Mouse (Mus musculus): ENCODE data around the gene Etfdh.

DNA sequence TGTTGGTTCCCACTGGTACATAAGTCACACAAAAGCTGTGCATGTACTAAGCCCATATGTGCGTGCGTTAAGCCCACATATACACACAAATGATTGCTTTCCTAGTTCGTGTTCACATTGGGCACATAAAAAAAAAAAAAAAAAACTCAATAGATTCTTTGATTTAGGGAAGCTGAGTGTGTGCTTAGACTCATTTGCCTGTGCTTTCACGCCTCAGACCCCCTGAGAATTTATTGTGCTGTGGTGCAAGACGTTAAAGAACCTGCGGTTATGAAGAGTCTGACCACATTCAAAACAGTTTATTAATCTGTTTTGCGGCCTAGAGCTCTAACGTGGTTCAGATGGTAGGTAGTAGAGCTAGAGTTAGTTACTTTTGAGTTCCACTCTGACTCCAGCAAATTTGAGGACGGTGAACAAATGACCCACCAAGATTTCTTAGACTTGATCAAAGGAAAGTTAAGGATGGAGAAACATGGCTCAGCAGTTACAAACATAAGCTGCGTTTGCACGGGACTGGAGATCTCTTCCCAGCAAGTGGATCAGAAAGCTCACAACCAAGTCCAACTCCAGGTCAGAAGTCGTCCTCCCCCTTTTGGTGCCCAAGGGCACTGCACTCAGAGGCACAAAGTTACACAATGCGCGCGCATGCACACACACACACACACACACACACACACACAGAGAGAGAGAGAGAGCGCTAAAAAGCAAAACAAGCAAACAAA lies 60.5 kb downstream of the Etfdh start:
- TF ChIP-seq CTCF (IDR thresholded peaks at IDR 0.05; ENCODE audit: control insufficient read depth, insufficient read depth, insufficient read length) (no peak), MYOD1 (IDR thresholded peaks at IDR 0.05; ENCODE audit: control insufficient read depth, insufficient read length, low read depth) (no peak), MAX (IDR thresholded peaks at IDR 0.05) (no peak)

All from C2C12 (cell line).